Mouse (Mus musculus): ENCODE data around the gene Kat2a. TPM values are rescaled to one million over a fixed set of nuclear protein-coding genes. Genes with fewer than 3 reads are reported as not detected.

Gene Kat2a
- polyA plus RNA-seq, 1 experiment from 2014 or later = 11.8 TPM

DNA sequence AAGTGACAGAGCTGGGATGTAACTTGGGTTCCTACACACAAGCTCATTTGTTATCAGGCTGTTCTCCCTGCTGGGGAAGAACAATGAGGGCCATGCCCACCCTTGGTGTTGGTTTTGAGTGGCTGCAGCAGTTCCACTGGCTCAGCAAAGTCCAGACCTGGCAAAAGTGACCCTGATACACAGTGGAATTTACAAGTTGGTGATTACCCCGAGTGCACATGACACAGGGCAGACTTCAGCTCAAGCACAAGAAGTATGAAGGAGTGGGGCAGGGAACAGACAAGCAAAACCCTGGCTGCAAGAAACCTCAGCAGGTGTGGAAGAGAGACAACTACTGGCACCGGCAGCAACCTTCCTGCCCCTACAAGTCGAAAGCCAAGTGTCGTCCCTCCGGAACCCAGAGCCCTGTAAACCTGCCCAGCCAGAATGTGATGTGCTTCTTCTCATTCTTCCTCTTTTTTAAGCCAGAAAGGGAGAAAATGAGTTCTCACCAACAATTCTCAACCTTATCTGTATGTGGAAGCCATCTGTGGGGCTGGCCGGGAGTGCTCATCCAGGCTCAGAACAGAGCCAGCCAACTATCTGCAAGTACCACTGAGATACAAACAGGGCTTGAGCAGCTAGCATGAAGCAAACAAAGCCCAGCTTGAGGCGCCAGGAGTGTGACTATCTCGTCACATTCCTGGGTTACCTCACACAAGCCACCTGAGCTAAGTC is 9.7 kb upstream of the Kat2a start:
- peaks cover 30% of the 10 kb centered on the region for H3K36me3 ChIP-seq (ENCODE audit: control insufficient read depth, insufficient read depth)
- WGBS = 51% methylated on average over 8 of the region's 8 CpGs
- 0 out of 2 replicates have a peak overlapping the region, but pooled peaks have one; percentile 14 for H3K4me2 ChIP-seq (replicated peaks; ENCODE audit: low read depth)
- ATAC-seq = peak; percentile 40
- H3K27me3 ChIP-seq (replicated peaks; ENCODE audit: control insufficient read depth, insufficient read depth, low read length) = no peaks in the 10 kb centered on the region
- no peaks in the 10 kb centered on the region for H3K9me3 ChIP-seq (ENCODE audit: control insufficient read depth)
- peak overlapping the region; percentile 8; the same call in 1 of the 2 replicates for H3K9ac ChIP-seq (ENCODE audit: low read depth, low read length)
- H3K27ac ChIP-seq (ENCODE audit: low read depth, low read length) = peak overlapping the region; percentile 80
- no peak for TF ChIP-seq CTCF (IDR thresholded peaks at IDR 0.05; ENCODE audit: low read depth)
- no peak overlapping the region for H3K4me3 ChIP-seq (ENCODE audit: low read depth, low read length)
- peaks cover 22% of the 10 kb centered on the region for H3K4me1 ChIP-seq (replicated peaks; ENCODE audit: control insufficient read depth, insufficient read depth, low read length)

DNA sequence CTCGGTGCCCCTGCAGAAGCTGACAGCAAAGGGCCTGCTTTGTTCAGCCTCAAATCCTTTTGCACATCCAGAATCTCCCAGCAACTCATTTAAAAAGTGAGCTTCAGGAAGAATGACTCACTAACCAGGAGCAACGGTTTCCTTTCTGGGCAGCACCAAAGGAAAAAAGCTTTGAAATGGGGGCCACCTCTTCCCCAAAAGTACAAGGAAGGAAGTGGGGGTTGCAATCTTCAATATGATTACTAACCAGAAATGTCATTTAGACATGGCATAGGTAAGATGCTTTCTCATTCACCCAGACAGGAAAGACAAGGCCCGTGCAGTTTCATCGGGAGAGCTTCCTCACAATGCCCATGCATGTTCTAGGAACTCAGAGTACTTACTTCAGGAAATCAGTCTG is 9.0 kb upstream of the Kat2a start:
- Histone ChIP-seq H3K4me3 (ENCODE audit: low read depth, low read length) (no peak overlapping the region), H3K27ac (ENCODE audit: low read depth, low read length) (peak overlapping the region; percentile 80), H3K4me2 (replicated peaks; ENCODE audit: low read depth) (no peak overlapping the region), H3K9ac (ENCODE audit: low read depth, low read length) (no peak overlapping the region), H3K4me1 (replicated peaks; ENCODE audit: control insufficient read depth, insufficient read depth, low read length) (peaks cover 22% of the 10 kb centered on the region), H3K27me3 (replicated peaks; ENCODE audit: control insufficient read depth, insufficient read depth, low read length) (no peaks in the 10 kb centered on the region), H3K36me3 (ENCODE audit: control insufficient read depth, insufficient read depth) (peaks cover 37% of the 10 kb centered on the region), H3K9me3 (ENCODE audit: control insufficient read depth) (no peaks in the 10 kb centered on the region)
- WGBS = 63% methylated on average over 4 of the region's 4 CpGs
- TF ChIP-seq CTCF (IDR thresholded peaks at IDR 0.05; ENCODE audit: low read depth) = no peak
- ATAC-seq = no peak

DNA sequence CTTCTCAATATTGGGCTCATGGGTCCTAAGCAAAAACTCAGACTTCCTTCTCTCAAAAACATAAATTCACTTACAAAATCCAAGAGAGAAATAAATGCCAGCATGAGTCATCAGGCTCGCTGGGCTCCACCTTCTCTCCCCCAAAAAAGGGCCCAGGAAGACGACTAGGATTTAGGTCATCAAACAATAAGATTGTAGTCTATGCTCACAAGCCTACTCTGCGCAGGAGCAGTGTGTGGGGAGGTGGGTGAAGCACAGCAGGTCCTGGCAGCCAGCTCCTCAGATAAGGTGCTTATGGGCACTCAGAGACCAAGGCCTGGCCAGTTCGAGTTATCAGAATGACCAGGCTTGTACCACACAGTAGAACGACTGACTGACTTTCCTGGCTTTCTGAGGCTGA is 8.1 kb upstream of the Kat2a start:
- H3K4me1 ChIP-seq (replicated peaks; ENCODE audit: control insufficient read depth, insufficient read depth, low read length) = peaks cover 22% of the 10 kb centered on the region
- WGBS = 53% methylated on average over 5 of the region's 5 CpGs
- no peak overlapping the region for H3K9ac ChIP-seq (ENCODE audit: low read depth, low read length)
- H3K9me3 ChIP-seq (ENCODE audit: control insufficient read depth) = no peaks in the 10 kb centered on the region
- no peak for ATAC-seq
- H3K4me2 ChIP-seq (replicated peaks; ENCODE audit: low read depth) = no peak overlapping the region
- H3K27me3 ChIP-seq (replicated peaks; ENCODE audit: control insufficient read depth, insufficient read depth, low read length) = no peaks in the 10 kb centered on the region
- no peak overlapping the region for H3K4me3 ChIP-seq (ENCODE audit: low read depth, low read length)
- TF ChIP-seq CTCF (IDR thresholded peaks at IDR 0.05; ENCODE audit: low read depth) = no peak
- H3K27ac ChIP-seq (ENCODE audit: low read depth, low read length) = peak overlapping the region; percentile 80
- peaks cover 45% of the 10 kb centered on the region for H3K36me3 ChIP-seq (ENCODE audit: control insufficient read depth, insufficient read depth)

DNA sequence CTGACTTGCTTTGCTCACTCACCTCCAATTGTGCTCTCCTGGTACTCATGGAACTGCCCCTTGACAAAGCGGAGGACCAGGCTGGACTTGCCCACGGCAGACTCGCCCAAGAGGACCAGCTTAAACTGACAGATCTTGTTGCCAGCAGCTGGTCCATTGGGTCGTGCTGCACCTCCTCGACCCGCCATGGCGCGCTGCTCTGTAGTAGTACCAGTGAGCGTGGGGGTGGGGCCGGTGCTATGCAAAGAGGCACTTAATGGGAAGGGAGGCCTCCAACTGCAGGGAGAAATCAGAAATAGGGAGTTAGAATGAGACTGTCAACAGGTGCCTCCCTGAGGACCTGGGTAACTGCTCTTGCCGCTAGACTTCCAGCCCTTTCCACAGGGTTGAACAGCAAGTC is 7.6 kb upstream of the Kat2a start:
- no peaks in the 10 kb centered on the region for H3K27me3 ChIP-seq (replicated peaks; ENCODE audit: control insufficient read depth, insufficient read depth, low read length)
- H3K4me2 ChIP-seq (replicated peaks; ENCODE audit: low read depth) = no peak overlapping the region
- no peak overlapping the region for H3K4me3 ChIP-seq (ENCODE audit: low read depth, low read length)
- ATAC-seq = no peak
- no peaks in the 10 kb centered on the region for H3K9me3 ChIP-seq (ENCODE audit: control insufficient read depth)
- peak overlapping the region; percentile 80 for H3K27ac ChIP-seq (ENCODE audit: low read depth, low read length)
- WGBS = 85% methylated on average over 11 of the region's 11 CpGs
- H3K9ac ChIP-seq (ENCODE audit: low read depth, low read length) = no peak overlapping the region
- TF ChIP-seq CTCF (IDR thresholded peaks at IDR 0.05; ENCODE audit: low read depth) = no peak
- H3K36me3 ChIP-seq (ENCODE audit: control insufficient read depth, insufficient read depth) = peaks cover 49% of the 10 kb centered on the region
- H3K4me1 ChIP-seq (replicated peaks; ENCODE audit: control insufficient read depth, insufficient read depth, low read length) = peaks cover 18% of the 10 kb centered on the region; the same call in 1 of the 2 replicates

DNA sequence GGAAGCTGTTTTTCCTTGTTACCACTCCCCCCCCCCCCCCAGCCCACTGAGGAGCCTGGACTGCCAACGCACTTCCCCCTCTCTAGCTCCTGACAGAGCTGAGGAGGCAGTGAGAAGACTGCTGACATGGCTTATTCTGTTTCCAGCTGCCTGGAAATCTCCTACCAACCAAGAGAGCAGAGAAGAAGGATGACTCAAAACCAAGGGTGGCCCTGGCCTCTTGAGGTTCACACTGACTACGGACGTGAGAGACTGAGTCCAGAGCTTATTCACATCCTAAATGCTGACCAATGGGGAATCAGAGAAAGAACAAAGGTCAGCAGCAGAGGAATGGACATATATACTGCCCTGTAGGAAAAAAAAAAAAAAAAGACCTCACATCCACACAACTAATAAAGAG is 7.0 kb upstream of the Kat2a start:
- Histone ChIP-seq H3K4me2 (replicated peaks; ENCODE audit: low read depth) (no peak overlapping the region), H3K4me1 (replicated peaks; ENCODE audit: control insufficient read depth, insufficient read depth, low read length) (peaks cover 13% of the 10 kb centered on the region; the same call in 1 of the 2 replicates), H3K36me3 (ENCODE audit: control insufficient read depth, insufficient read depth) (peaks cover 50% of the 10 kb centered on the region), H3K27me3 (replicated peaks; ENCODE audit: control insufficient read depth, insufficient read depth, low read length) (no peaks in the 10 kb centered on the region), H3K9ac (ENCODE audit: low read depth, low read length) (no peak overlapping the region), H3K9me3 (ENCODE audit: control insufficient read depth) (no peaks in the 10 kb centered on the region), H3K4me3 (ENCODE audit: low read depth, low read length) (no peak overlapping the region), H3K27ac (ENCODE audit: low read depth, low read length) (peak overlapping the region; percentile 80)
- peak; percentile 81 for ATAC-seq
- 42% methylated on average over 3 of the region's 3 CpGs for WGBS
- TF ChIP-seq CTCF (IDR thresholded peaks at IDR 0.05; ENCODE audit: low read depth) = no peak

DNA sequence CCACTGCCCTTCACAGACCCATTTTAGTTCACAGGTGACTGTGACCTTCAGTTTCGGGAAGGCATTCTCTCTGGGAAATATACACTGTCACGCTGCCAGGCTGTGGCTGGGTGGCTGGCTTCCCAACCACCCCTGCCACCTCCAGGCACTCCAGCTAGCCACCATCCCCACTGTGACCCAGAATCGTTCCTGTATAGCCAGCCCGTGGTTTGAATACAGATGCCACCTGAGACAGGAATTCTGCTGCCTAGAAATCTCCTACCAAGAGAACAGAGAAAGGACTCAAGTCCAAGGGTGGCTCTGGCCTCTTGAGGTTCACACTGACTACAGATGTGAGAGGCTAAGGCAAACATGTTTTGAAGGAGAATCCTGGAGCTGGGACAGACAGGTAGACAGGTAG is 6.6 kb upstream of the Kat2a start:
- no peaks in the 10 kb centered on the region for H3K9me3 ChIP-seq (ENCODE audit: control insufficient read depth)
- H3K36me3 ChIP-seq (ENCODE audit: control insufficient read depth, insufficient read depth) = peaks cover 50% of the 10 kb centered on the region
- no peak overlapping the region for H3K4me2 ChIP-seq (replicated peaks; ENCODE audit: low read depth)
- H3K27ac ChIP-seq (ENCODE audit: low read depth, low read length) = peak overlapping the region; percentile 80
- peaks cover 12% of the 10 kb centered on the region; the same call in 1 of the 2 replicates for H3K4me1 ChIP-seq (replicated peaks; ENCODE audit: control insufficient read depth, insufficient read depth, low read length)
- no peak for TF ChIP-seq CTCF (IDR thresholded peaks at IDR 0.05; ENCODE audit: low read depth)
- WGBS = 85% methylated on average over 4 of the region's 4 CpGs
- H3K9ac ChIP-seq (ENCODE audit: low read depth, low read length) = 0 out of 2 replicates have a peak overlapping the region, but pooled peaks have one; percentile 7
- H3K4me3 ChIP-seq (ENCODE audit: low read depth, low read length) = no peak overlapping the region
- no peaks in the 10 kb centered on the region for H3K27me3 ChIP-seq (replicated peaks; ENCODE audit: control insufficient read depth, insufficient read depth, low read length)
- ATAC-seq = peak; percentile 3; the same call in 1 of the 2 replicates

Data from intestine, postnatal 0 days (tissue).